Mouse (Mus musculus) heart, postnatal 0 days (tissue): ENCODE data around the gene Vsig10l. TPM values are rescaled to one million over a fixed set of nuclear protein-coding genes. Genes with fewer than 3 reads are reported as not detected.

Experiments used
- ATAC-seq: fragments of 200-750 bp; cut with Nextera tagmentation; 2 replicates; pipeline ENCODE4 v1.8.0; 2017; ENCODE audit warnings: low read depth, moderate number of reproducible peaks, moderate library complexity; ENCODE audit not compliant: insufficient read depth
- DNase-seq: peaks from one replicate; pipeline ENCODE4 v3.0.0-alpha.2; 2016; ENCODE audit warnings: low spot score
- H3K27ac ChIP-seq: fragments of 300-500 bp; sonication (generic); 2 replicates; pipeline ENCODE4 v1.5.1; 2014; ENCODE audit warnings: low read depth, mild to moderate bottlenecking
- H3K27me3 ChIP-seq: fragments of 300-500 bp; sonication (generic); 2 replicates; pipeline ENCODE4 v1.6.1; 2014; ENCODE audit warnings: low read length, mixed read lengths; ENCODE audit not compliant: control insufficient read depth, insufficient read depth
- H3K36me3 ChIP-seq: fragments of 300-500 bp; sonication (generic); replicated peaks from 2 replicates; pipeline ENCODE4 v1.6.1; 2014; ENCODE audit warnings: low read length, mixed read lengths; ENCODE audit not compliant: control insufficient read depth, insufficient read depth
- H3K4me1 ChIP-seq: fragments of 300-500 bp; sonication (generic); 2 replicates; pipeline ENCODE4 v1.6.1; 2014; ENCODE audit warnings: antibody characterized with exemption; ENCODE audit not compliant: control insufficient read depth, insufficient read depth
- H3K4me2 ChIP-seq: fragments of 300-500 bp; sonication (generic); 2 replicates; pipeline ENCODE4 v1.6.1; 2014; ENCODE audit warnings: low read depth, mild to moderate bottlenecking, low read length, moderate library complexity
- H3K4me3 ChIP-seq: fragments of 300-500 bp; sonication (generic); 2 replicates; pipeline ENCODE4 v1.5.1; 2014; ENCODE audit warnings: low read depth, low read length
- H3K9ac ChIP-seq: fragments of 300-500 bp; sonication (generic); replicated peaks from 2 replicates; pipeline ENCODE4 v1.6.1; 2014; ENCODE audit warnings: low read depth, low read length, mixed read lengths
- H3K9me3 ChIP-seq: fragments of 300-500 bp; sonication (generic); replicated peaks from 2 replicates; pipeline ENCODE4 v1.6.1; 2016; ENCODE audit warnings: low read length; ENCODE audit not compliant: control insufficient read depth
- CTCF ChIP-seq: IDR thresholded peaks from 2 replicates; pipeline ENCODE4 v1.5.1; 2016; ENCODE audit warnings: antibody characterized with exemption, control low read depth, low read depth
- EP300 ChIP-seq: IDR thresholded peaks from 2 replicates; pipeline ENCODE4 v1.6.1; 2016; ENCODE audit warnings: antibody characterized with exemption, low read depth
- WGBS: fragments of 180-500 bp; shearing (Covaris S2); extraction: QIAGEN DNeasy Blood & Tissue Kit; methylation state at CpG from one replicate; pipeline ENCODE4 v1.1.7; 2014; 5-methylcytosine and 5-hydroxymethylcytosine counted together
- polyA plus RNA-seq: library from polyadenylated mRNA; unstranded; fragments of >200 nt; fragmentation: Nextera tagmentation; extraction: Ambion mirVana; gene quantifications from 2 replicates; pipeline ENCODE4 v1.2.1, GENCODE M21; 2015
- total RNA-seq: library from RNA; depleted of rRNA; stranded (reverse); fragments of >200 nt; gene quantifications from 2 replicates; pipeline ENCODE4 v1.2.3, GENCODE M21; 2014; ENCODE audit warnings: low replicate concordance

The Vsig10l gene
- total and polyA plus RNA-seq, 2 experiments from 2014 or later, result 3.1 to 17.7 TPM

- no peak overlapping the region for H3K27ac ChIP-seq
- no peaks in the 10 kb centered on the region for H3K9me3 ChIP-seq
- TF ChIP-seq EP300 (no peak), CTCF (no peak)
- DNase-seq (no peak), ATAC-seq (no peak)
- no peaks in the 10 kb centered on the region for H3K36me3 ChIP-seq
- no peak overlapping the region for H3K4me3 ChIP-seq
- no peak overlapping the region for H3K4me2 ChIP-seq
- no peak overlapping the region for H3K9ac ChIP-seq
- 3% methylated on average over 13 of the region's 13 CpGs for WGBS
- peaks cover 49% of the 10 kb centered on the region for H3K27me3 ChIP-seq
- H3K4me1 ChIP-seq, result no peaks in the 10 kb centered on the region
Observed at GRCm38 (mm10) chr7:43476376-43476775, 13.4 kb downstream of the Vsig10l start.

- 63% methylated on average over 3 of the region's 3 CpGs for WGBS
- no peaks in the 10 kb centered on the region for H3K9me3 ChIP-seq
Observed at GRCm38 (mm10) chr7:43481191-43481590, 18.2 kb downstream of the Vsig10l start.

GRCm38 (mm10) chr7:43482090-43482716 lies 19.3 kb downstream of the Vsig10l start:
- H3K4me2 ChIP-seq, result no peak overlapping the region
- WGBS, result 52% methylated on average over 8 of the region's 8 CpGs
- no peaks in the 10 kb centered on the region for H3K9me3 ChIP-seq
- no peaks in the 10 kb centered on the region for H3K36me3 ChIP-seq
- H3K27ac ChIP-seq, result no peak overlapping the region
- ATAC-seq, result peak; percentile 54; the same call in 1 of the 2 replicates
- H3K4me3 ChIP-seq, result no peak overlapping the region
- peaks cover 5% of the 10 kb centered on the region; the same call in 1 of the 2 replicates for H3K4me1 ChIP-seq
- peak; percentile 6 for DNase-seq
- peaks cover 18% of the 10 kb centered on the region for H3K27me3 ChIP-seq
- TF ChIP-seq CTCF (no peak), EP300 (no peak)
- no peak overlapping the region for H3K9ac ChIP-seq

More at GRCm38 (mm10) chr7:43481191-43481590, 18.2 kb downstream of the Vsig10l start:
- H3K4me3 ChIP-seq, result no peak overlapping the region
- H3K27me3 ChIP-seq, result peaks cover 28% of the 10 kb centered on the region
- H3K27ac ChIP-seq, result no peak overlapping the region
- no peak for TF ChIP-seq CTCF
- no peak for TF ChIP-seq EP300
- no peak overlapping the region for H3K9ac ChIP-seq
- no peak overlapping the region for H3K4me2 ChIP-seq
- no peak for ATAC-seq
- DNase-seq, result no peak
- peaks cover 5% of the 10 kb centered on the region; the same call in 1 of the 2 replicates for H3K4me1 ChIP-seq
- no peaks in the 10 kb centered on the region for H3K36me3 ChIP-seq

GRCm38 (mm10) chr7:43483236-43483635 lies 20.3 kb downstream of the Vsig10l start:
- H3K4me3 ChIP-seq, result no peak overlapping the region
- ATAC-seq (no peak), DNase-seq (no peak)
- H3K9ac ChIP-seq, result no peak overlapping the region
- no peak overlapping the region for H3K4me2 ChIP-seq
- H3K36me3 ChIP-seq, result no peaks in the 10 kb centered on the region
- H3K4me1 ChIP-seq, result peaks cover 5% of the 10 kb centered on the region; the same call in 1 of the 2 replicates
- no peaks in the 10 kb centered on the region for H3K9me3 ChIP-seq
- H3K27ac ChIP-seq, result no peak overlapping the region
- peaks cover 9% of the 10 kb centered on the region for H3K27me3 ChIP-seq
- no peak for TF ChIP-seq CTCF
- no peak for TF ChIP-seq EP300
- WGBS, result 7% methylated on average over 10 of the region's 10 CpGs

GRCm38 (mm10) chr7:43488646-43489045 lies 25.7 kb downstream of the Vsig10l start:
- DNase-seq, result no peak
- Histone ChIP-seq H3K4me2 (no peak overlapping the region), H3K27me3 (peaks cover 37% of the 10 kb centered on the region), H3K4me3 (no peak overlapping the region), H3K4me1 (no peaks in the 10 kb centered on the region), H3K9me3 (no peaks in the 10 kb centered on the region), H3K36me3 (no peaks in the 10 kb centered on the region), H3K9ac (no peak overlapping the region), H3K27ac (no peak overlapping the region)
- no peak for ATAC-seq
- WGBS, result 30% methylated on average over 5 of the region's 5 CpGs
- TF ChIP-seq EP300 (no peak), CTCF (no peak)

- H3K9me3 ChIP-seq, result no peaks in the 10 kb centered on the region
- no peak for DNase-seq
- no peaks in the 10 kb centered on the region for H3K36me3 ChIP-seq
- no peak within 1 kb of the TSS for H3K9ac ChIP-seq
- H3K4me3 ChIP-seq, result peak within 1 kb of the TSS; percentile 28
- peaks cover 37% of the 10 kb centered on the region for H3K27me3 ChIP-seq
- no peak within 1 kb of the TSS for H3K27ac ChIP-seq
- H3K4me1 ChIP-seq, result no peaks in the 10 kb centered on the region
- H3K4me2 ChIP-seq, result peak within 1 kb of the TSS; percentile 57
- TF ChIP-seq EP300 (no peak), CTCF (no peak)
- WGBS, result under 1% methylated on average over 10 of the region's 41 CpGs
- no peak for ATAC-seq
Observed at GRCm38 (mm10) chr7:43489631-43490125, 26.7 kb downstream of the Vsig10l start, which contains the start of gene Iglon5. Gene Iglon5 (minus strand): TSS chr7:43490075.
